In the genomic region with DNA sequence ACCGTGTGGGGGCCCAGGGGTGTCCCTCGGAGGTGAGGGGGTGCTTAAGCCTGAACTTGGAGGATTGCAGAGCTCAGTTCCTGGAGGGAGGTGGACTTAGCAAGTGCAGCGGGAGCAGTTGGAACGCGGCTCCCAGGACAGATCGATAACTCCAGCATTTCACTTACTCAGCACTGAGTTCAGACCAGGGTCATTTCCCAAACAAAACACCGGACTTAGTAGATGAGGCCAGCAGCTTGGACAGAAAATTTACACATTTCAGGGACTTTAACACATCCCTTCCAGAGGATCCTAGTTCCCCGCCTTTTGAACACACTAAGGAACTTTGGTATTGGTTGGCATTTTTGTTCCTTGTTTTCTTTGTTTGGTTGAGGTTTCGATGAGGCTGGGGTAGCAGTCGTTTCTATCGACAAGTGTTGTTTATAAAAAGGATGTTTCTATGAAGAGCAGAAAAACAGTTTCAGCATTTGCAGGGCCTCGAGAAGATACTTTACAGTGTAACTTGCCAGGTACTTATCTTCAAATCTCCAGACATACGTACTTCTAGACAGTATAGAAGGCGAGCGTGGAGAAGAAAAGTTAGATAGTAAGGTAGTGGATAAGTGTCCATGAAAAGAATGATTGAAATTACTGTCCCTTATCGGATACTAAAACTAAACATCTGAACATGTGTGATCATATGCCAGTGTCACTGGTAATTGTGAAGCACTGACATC, we compare ENCODE assay signal across 7 mouse cellular contexts. TPM values are rescaled to one million over a fixed set of nuclear protein-coding genes. Genes with fewer than 3 reads are reported as not detected.
DNase-seq lines count a peak whose midpoint lies in the region; ATAC-seq lines count a peak whose summit lies in the region.

No protein-coding gene starts in this region.

- H3K9me3 ChIP-seq in hindbrain, embryonic 14.5 days (ENCODE audit: control insufficient read depth, low read length): no peaks in the 10 kb centered on the region
- H3K9me3 ChIP-seq in midbrain, embryonic 11.5 days (ENCODE audit: control insufficient read depth, low read length): no peaks in the 10 kb centered on the region

- ATAC-seq in hindbrain, embryonic 14.5 days (ENCODE audit: low FRiP score): no peak
- peak; percentile 6; the same call in 1 of the 2 replicates for ATAC-seq in midbrain, embryonic 11.5 days (ENCODE audit: low FRiP score)

- DNase-seq in ovary, postnatal 14 days (ENCODE audit: low spot score): peak; percentile 9
- DNase-seq in ovary, postnatal 10 days (ENCODE audit: low spot score): no peak
- peak; percentile 69 for DNase-seq in embryo, embryonic 10.5 days (ENCODE audit: low spot score)
- no peak for DNase-seq in hindbrain, embryonic 14.5 days (ENCODE audit: low spot score)
- DNase-seq in midbrain, embryonic 11.5 days (ENCODE audit: low spot score, missing footprints): no peak
- no peak for DNase-seq in spleen, adult 12 weeks (ENCODE audit: low spot score)
- DNase-seq in spleen, postnatal 10 days (ENCODE audit: low spot score in 2 of 2): no peak

- 13% methylated on average over 16 of the region's 16 CpGs for WGBS in hindbrain, embryonic 14.5 days
- WGBS in midbrain, embryonic 11.5 days: 23% methylated on average over 16 of the region's 16 CpGs

- no peaks in the 10 kb centered on the region for H3K27me3 ChIP-seq in hindbrain, embryonic 14.5 days (ENCODE audit: control insufficient read depth, insufficient read depth, low read length)
- H3K27me3 ChIP-seq in midbrain, embryonic 11.5 days (ENCODE audit: control insufficient read depth, insufficient read depth, low read length): no peaks in the 10 kb centered on the region

- peak overlapping the region; percentile 72 for H3K4me2 ChIP-seq in hindbrain, embryonic 14.5 days (replicated peaks)
- peak overlapping the region; percentile 69 for H3K4me2 ChIP-seq in midbrain, embryonic 11.5 days

- peak overlapping the region; percentile 99 for H3K27ac ChIP-seq in hindbrain, embryonic 14.5 days
- H3K27ac ChIP-seq in midbrain, embryonic 11.5 days (ENCODE audit: low read depth, low read length): peak overlapping the region; percentile 96; the same call in 1 of the 2 replicates

- H3K9ac ChIP-seq in hindbrain, embryonic 14.5 days: peak overlapping the region; percentile 97
- H3K9ac ChIP-seq in midbrain, embryonic 11.5 days (ENCODE audit: low read length): peak overlapping the region; percentile 99

- peak overlapping the region; percentile 75 for H3K4me3 ChIP-seq in hindbrain, embryonic 14.5 days (replicated peaks; ENCODE audit: low read length)
- H3K4me3 ChIP-seq in midbrain, embryonic 11.5 days (ENCODE audit: low read depth, low read length): peak overlapping the region; percentile 94

- H3K4me1 ChIP-seq in hindbrain, embryonic 14.5 days (replicated peaks; ENCODE audit: control insufficient read depth, insufficient read depth, low read length): peaks cover 29% of the 10 kb centered on the region
- peaks cover 17% of the 10 kb centered on the region for H3K4me1 ChIP-seq in midbrain, embryonic 11.5 days (ENCODE audit: control insufficient read depth, insufficient read depth, low read length)

- 0 out of 2 replicates have a peak, but pooled peaks cover 3% of the 10 kb centered on the region for H3K36me3 ChIP-seq in hindbrain, embryonic 14.5 days (replicated peaks; ENCODE audit: control insufficient read depth, insufficient read depth)
- H3K36me3 ChIP-seq in midbrain, embryonic 11.5 days (ENCODE audit: control insufficient read depth, insufficient read depth, low read length): no peaks in the 10 kb centered on the region

RNA-seq across cellular contexts. Expression of a gene that starts 1.4 kb away (rescaled TPM):
- polyA plus RNA-seq in hindbrain, embryonic 14.5 days (2014; fragmentation: Nextera tagmentation; extraction: Ambion mirVana): 124 and 153 TPM in 2 replicates
- polyA plus RNA-seq in midbrain, embryonic 11.5 days (2014; fragmentation: Nextera tagmentation; extraction: Ambion mirVana): 159 and 186 TPM in 2 replicates

Comparison
In these comparisons a context has a peak if more than half of its experiments do, and no peak if none do; other contexts are left out.
1. DNase-seq: peak in ovary, postnatal 14 days (single experiment) and embryo, embryonic 10.5 days (single experiment); none in ovary, postnatal 10 days (single experiment), hindbrain, embryonic 14.5 days (single experiment), midbrain, embryonic 11.5 days (single experiment), spleen, adult 12 weeks (single experiment) and spleen, postnatal 10 days (0 of 2).